Mouse (Mus musculus) heart, embryonic 16.5 days (tissue): ENCODE results near the gene Serpina5. TPM values are rescaled to one million over a fixed set of nuclear protein-coding genes. Genes with fewer than 3 reads are reported as not detected.

Source experiments
- ATAC-seq: fragments of 200-750 bp; cut with Nextera tagmentation; replicated peaks from 2 replicates; pipeline ENCODE4 v1.8.0; 2017; ENCODE audit warnings: moderate number of reproducible peaks; ENCODE audit not compliant: insufficient read depth, low FRiP score; ENCODE audit errors: extremely low read depth
- H3K27ac ChIP-seq: fragments of 300-500 bp; sonication (generic); 2 replicates; pipeline ENCODE4 v1.5.1; 2014; ENCODE audit warnings: mild to moderate bottlenecking, low read length, control low read depth, moderate library complexity
- H3K27me3 ChIP-seq: fragments of 300-500 bp; sonication (generic); 2 replicates; pipeline ENCODE4 v1.6.1; 2014; ENCODE audit warnings: low read length, mixed read lengths; ENCODE audit not compliant: control insufficient read depth, insufficient read depth
- H3K36me3 ChIP-seq: fragments of 300-500 bp; sonication (generic); 2 replicates; pipeline ENCODE4 v1.6.1; 2014; ENCODE audit not compliant: control insufficient read depth, insufficient read depth
- H3K4me1 ChIP-seq: fragments of 300-500 bp; sonication (generic); 2 replicates; pipeline ENCODE4 v1.6.1; 2014; ENCODE audit warnings: low read length, mixed read lengths; ENCODE audit not compliant: control insufficient read depth, insufficient read depth
- H3K4me2 ChIP-seq: fragments of 300-500 bp; sonication (generic); 2 replicates; pipeline ENCODE4 v1.6.1; 2014; ENCODE audit warnings: low read depth, mild to moderate bottlenecking, control low read depth, low read length
- H3K4me3 ChIP-seq: fragments of 300-500 bp; sonication (generic); 2 replicates; pipeline ENCODE4 v1.5.1; 2014; ENCODE audit warnings: mild to moderate bottlenecking, control low read depth, low read length
- H3K9ac ChIP-seq: fragments of 300-500 bp; sonication (generic); 2 replicates; pipeline ENCODE4 v1.6.1; 2014; ENCODE audit warnings: low read length, control low read depth
- H3K9me3 ChIP-seq: fragments of 300-500 bp; sonication (generic); replicated peaks from 2 replicates; pipeline ENCODE4 v1.6.1; 2016; ENCODE audit warnings: low read length; ENCODE audit not compliant: control insufficient read depth
- WGBS: fragments of 180-500 bp; shearing (Covaris S2); extraction: QIAGEN DNeasy Blood & Tissue Kit; methylation state at CpG from one replicate; pipeline ENCODE4 v1.1.7; 2014; 5-methylcytosine and 5-hydroxymethylcytosine counted together
- polyA plus RNA-seq: library from polyadenylated mRNA; unstranded; fragments of >200 nt; fragmentation: Nextera tagmentation; extraction: Ambion mirVana; gene quantifications from 2 replicates; pipeline ENCODE4 v1.2.1, GENCODE M21; 2015

The Serpina5 gene
- polyA plus RNA-seq: not detected in 2 replicates

DNA sequence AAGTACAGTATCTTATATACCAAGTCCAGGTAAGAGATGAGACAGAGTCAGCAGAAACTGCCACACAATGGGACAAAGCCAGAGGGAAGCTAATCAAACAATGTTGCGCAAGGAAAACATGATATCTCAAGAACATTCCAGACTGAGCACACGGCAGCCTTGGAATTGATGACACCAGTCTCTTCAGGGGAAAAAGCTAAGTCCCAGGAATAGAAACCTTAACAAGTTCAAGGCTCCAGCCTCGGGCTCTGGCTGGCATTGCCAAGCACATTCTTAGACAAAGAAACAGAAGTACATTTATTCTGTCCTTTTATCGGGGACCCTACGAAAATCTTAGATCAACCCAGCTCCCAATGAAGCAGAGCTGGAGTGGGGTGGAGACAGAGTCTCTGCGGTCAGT lies at the start of gene Serpina5:
Gene Serpina5, plus strand, starts transcription at position 346 of the 400 bp plus-strand sequence.
- Histone ChIP-seq H3K4me1 (no peaks in the 10 kb centered on the region), H3K27ac (no peak within 1 kb of the TSS), H3K9ac (no peak within 1 kb of the TSS), H3K4me2 (no peak within 1 kb of the TSS), H3K36me3 (no peaks in the 10 kb centered on the region), H3K9me3 (no peaks in the 10 kb centered on the region), H3K4me3 (no peak within 1 kb of the TSS), H3K27me3 (no peaks in the 10 kb centered on the region)
- 70% methylated on average over 6 of the region's 6 CpGs for WGBS
- no peak for ATAC-seq

DNA sequence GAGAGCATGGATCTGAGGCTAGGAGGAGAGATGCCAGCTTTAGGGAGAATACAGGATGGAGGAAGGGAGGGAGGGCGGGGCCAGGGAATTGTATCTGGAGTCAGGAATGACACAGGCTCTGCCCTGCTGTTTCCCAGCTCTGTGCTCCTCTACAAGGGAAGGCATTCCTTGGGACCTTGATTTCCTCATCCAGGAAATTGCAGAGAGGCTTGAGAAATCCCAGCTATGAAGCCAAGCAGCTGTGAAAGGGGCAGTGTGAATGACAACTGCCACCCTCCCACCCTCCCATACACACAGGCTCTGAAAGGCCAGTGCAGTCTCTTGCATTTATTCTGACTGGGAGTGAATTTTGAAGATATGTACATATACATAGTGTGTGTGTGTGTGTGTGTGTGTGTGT lies 46.9 kb upstream of the Serpina5 start:
- 33% methylated on average over 1 of the region's 1 CpGs for WGBS
- no peak overlapping the region for H3K9ac ChIP-seq
- H3K4me1 ChIP-seq: no peaks in the 10 kb centered on the region
- no peaks in the 10 kb centered on the region for H3K36me3 ChIP-seq
- no peaks in the 10 kb centered on the region for H3K27me3 ChIP-seq
- no peak overlapping the region for H3K4me3 ChIP-seq
- H3K4me2 ChIP-seq: no peak overlapping the region
- ATAC-seq: no peak
- H3K9me3 ChIP-seq: no peaks in the 10 kb centered on the region
- H3K27ac ChIP-seq: no peak overlapping the region

DNA sequence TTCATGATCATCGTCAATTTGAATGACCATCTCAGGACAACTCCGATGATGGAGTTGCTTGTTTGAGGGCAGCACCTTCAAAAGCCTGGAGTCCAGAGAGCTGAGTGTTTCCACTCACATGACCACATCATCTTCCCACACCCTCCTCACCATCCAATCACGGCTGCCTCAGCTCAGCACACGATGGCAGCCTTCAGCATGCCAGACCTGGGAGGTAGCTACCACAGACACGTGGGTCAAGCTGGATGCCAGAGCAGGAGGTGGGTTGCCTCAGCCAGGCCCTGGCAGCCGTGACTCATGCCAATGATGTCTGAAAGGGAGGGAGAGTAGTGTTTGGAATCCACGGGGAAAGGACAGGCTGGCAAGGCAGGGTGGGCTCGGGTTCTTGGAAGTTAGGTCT lies 45.2 kb upstream of the Serpina5 start:
- H3K27ac ChIP-seq: no peak overlapping the region
- no peak overlapping the region for H3K4me3 ChIP-seq
- no peaks in the 10 kb centered on the region for H3K27me3 ChIP-seq
- no peaks in the 10 kb centered on the region for H3K9me3 ChIP-seq
- no peaks in the 10 kb centered on the region for H3K4me1 ChIP-seq
- no peaks in the 10 kb centered on the region for H3K36me3 ChIP-seq
- 68% methylated on average over 8 of the region's 8 CpGs for WGBS
- ATAC-seq: no peak
- no peak overlapping the region for H3K9ac ChIP-seq
- no peak overlapping the region for H3K4me2 ChIP-seq

DNA sequence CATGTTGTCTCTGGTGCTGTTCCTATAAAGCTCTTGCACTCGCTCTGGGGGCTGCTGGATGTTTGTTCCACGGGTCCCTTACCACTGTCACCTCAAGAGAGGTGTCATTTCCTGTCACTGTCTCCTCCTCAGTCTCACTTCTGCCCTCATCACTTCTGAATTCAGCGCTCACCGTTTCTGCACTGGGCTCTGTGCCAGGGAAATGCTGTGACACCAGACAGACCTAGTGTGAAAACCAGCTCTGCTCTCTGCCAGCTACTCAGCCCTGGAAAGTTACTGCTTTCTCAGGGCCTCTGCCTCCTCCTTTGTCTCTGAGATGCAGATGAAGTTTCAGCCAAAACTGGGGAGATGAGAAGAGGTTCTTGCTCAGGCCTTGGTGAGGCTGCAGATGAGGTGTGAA lies 43.9 kb upstream of the Serpina5 start:
- no peaks in the 10 kb centered on the region for H3K36me3 ChIP-seq
- H3K4me3 ChIP-seq: no peak overlapping the region
- no peak overlapping the region for H3K4me2 ChIP-seq
- no peaks in the 10 kb centered on the region for H3K9me3 ChIP-seq
- H3K27ac ChIP-seq: peak overlapping the region; percentile 5; the same call in 1 of the 2 replicates
- H3K9ac ChIP-seq: no peak overlapping the region
- no peaks in the 10 kb centered on the region for H3K4me1 ChIP-seq
- H3K27me3 ChIP-seq: no peaks in the 10 kb centered on the region
- WGBS: 8% methylated on average over 4 of the region's 4 CpGs
- ATAC-seq: peak; percentile 78

DNA sequence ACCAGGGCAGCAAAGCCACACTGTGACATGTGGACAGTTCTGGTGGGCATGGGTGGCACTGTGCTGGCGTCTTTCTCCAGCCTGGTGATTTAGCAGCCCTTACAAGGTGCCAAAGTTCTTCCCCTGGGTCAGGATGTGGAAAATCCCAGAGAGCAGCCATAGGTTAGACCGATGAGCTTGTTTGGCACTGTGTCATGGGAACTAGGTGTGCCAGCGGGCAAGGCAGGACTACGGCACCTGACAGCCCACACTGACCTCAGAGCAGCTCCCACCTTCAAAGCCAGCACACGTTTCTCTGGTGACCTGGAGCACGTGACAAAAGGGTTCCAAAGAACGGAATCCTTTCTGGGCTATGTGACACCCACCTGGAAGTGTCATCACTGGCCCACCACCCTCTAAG lies 43.4 kb upstream of the Serpina5 start:
- Histone ChIP-seq H3K9me3 (no peaks in the 10 kb centered on the region), H3K27ac (peak overlapping the region; percentile 5; the same call in 1 of the 2 replicates), H3K4me3 (no peak overlapping the region), H3K27me3 (no peaks in the 10 kb centered on the region), H3K4me1 (no peaks in the 10 kb centered on the region), H3K4me2 (no peak overlapping the region), H3K36me3 (no peaks in the 10 kb centered on the region), H3K9ac (no peak overlapping the region)
- WGBS: 72% methylated on average over 7 of the region's 7 CpGs
- 0 out of 2 replicates have a peak, but pooled peaks have one; percentile 11 for ATAC-seq

DNA sequence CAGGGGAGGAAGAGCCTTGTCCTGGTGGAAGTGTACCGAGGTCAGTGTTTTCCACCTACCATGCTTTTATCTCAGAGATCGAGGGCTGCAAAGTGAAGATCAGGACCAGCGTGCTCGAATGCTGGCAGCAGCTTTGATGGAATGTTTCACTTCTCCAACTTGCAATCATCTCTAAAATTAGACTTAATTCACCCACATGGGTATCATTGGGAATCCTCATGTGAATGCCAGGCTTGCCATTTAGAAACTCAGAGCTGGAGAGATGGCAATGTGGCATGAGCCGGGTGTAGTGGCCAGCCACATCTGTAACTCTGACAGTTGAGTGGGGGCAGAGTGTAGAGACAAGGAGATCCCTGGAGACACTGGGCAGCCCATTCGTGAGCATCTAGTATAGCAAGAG lies 40.8 kb upstream of the Serpina5 start:
- no peak overlapping the region for H3K27ac ChIP-seq
- H3K9ac ChIP-seq: no peak overlapping the region
- no peaks in the 10 kb centered on the region for H3K9me3 ChIP-seq
- H3K36me3 ChIP-seq: no peaks in the 10 kb centered on the region
- H3K4me3 ChIP-seq: no peak overlapping the region
- H3K27me3 ChIP-seq: no peaks in the 10 kb centered on the region; the same call in 1 of the 2 replicates
- ATAC-seq: no peak
- H3K4me1 ChIP-seq: no peaks in the 10 kb centered on the region
- no peak overlapping the region for H3K4me2 ChIP-seq
- WGBS: 49% methylated on average over 6 of the region's 6 CpGs

DNA sequence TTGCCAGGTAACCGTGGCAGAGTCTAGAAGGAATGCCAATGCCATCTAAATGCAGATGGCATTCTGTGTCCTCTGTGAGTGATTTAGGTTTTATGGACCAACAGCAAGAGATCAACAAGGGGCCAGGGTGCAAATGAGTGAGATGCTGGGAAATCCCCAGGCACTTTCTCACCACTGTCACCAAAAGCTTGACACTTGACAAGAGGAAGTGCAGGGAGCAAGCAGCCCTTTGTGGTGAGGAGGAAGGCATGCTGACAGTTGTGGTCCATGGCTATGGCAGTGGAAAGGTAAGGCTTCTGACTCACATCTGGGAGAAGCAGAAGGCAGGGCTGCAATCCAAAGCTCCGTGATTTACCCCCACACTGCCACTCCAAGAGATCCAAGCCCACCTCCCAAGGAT lies 39.1 kb upstream of the Serpina5 start:
- Histone ChIP-seq H3K9me3 (no peaks in the 10 kb centered on the region), H3K4me2 (no peak overlapping the region), H3K27ac (no peak overlapping the region), H3K36me3 (no peaks in the 10 kb centered on the region), H3K9ac (no peak overlapping the region), H3K27me3 (no peaks in the 10 kb centered on the region; the same call in 1 of the 2 replicates), H3K4me1 (no peaks in the 10 kb centered on the region), H3K4me3 (no peak overlapping the region)
- no peak for ATAC-seq
- 40% methylated on average over 2 of the region's 2 CpGs for WGBS

DNA sequence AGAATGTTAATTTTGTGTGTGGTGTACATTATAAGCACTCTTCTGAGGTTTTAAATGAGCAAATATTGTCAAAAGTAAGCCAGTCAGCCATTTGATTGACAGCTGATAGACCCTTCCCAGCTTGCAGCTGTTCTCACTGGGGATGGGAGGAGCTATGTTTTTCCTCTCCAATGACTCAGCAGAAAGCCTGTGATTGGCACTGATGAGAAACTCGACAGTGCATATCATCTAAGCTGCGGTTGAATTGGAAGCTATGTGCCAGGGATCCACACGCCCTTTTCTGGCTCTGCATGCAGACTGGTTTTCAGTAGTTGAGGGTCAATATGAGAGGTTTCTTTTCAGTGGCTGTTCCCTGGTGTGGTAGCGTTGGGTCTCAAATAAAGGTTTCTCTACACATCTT lies 36.4 kb upstream of the Serpina5 start:
- H3K27me3 ChIP-seq: no peaks in the 10 kb centered on the region; the same call in 1 of the 2 replicates
- H3K27ac ChIP-seq: no peak overlapping the region
- no peaks in the 10 kb centered on the region for H3K9me3 ChIP-seq
- no peaks in the 10 kb centered on the region for H3K36me3 ChIP-seq
- no peaks in the 10 kb centered on the region for H3K4me1 ChIP-seq
- no peak overlapping the region for H3K9ac ChIP-seq
- H3K4me2 ChIP-seq: no peak overlapping the region
- no peak overlapping the region for H3K4me3 ChIP-seq
- WGBS: 56% methylated on average over 4 of the region's 4 CpGs
- ATAC-seq: no peak

DNA sequence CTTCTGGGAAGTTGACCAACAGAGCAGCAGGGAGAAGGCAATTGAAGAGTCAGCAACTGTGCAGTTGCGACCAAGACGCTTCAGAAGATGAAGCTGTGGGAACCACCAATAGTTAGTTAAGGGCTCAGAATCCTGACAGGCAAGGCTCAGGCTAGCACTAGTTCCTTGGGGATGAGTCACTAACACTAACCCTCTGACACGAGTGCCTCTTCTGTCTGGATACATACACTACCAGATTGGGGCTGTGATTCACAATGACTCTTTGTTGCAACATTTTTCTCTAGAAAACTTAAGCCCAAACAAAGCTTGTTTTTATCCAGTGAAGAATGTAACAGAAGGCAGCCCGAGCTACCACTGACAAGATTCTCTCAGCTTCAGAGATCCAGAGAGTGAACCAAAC lies 35.9 kb upstream of the Serpina5 start:
- H3K4me1 ChIP-seq: no peaks in the 10 kb centered on the region
- no peak overlapping the region for H3K27ac ChIP-seq
- no peak for ATAC-seq
- H3K4me2 ChIP-seq: no peak overlapping the region
- H3K9me3 ChIP-seq: no peaks in the 10 kb centered on the region
- no peaks in the 10 kb centered on the region; the same call in 1 of the 2 replicates for H3K27me3 ChIP-seq
- no peak overlapping the region for H3K4me3 ChIP-seq
- no peaks in the 10 kb centered on the region for H3K36me3 ChIP-seq
- WGBS: 72% methylated on average over 4 of the region's 4 CpGs
- no peak overlapping the region for H3K9ac ChIP-seq
